In genomic region chr2:119156681-119157572, GRCm38 (mm10) we compare ENCODE assay signal across 8 mouse cellular contexts. TPM values are rescaled to one million over a fixed set of nuclear protein-coding genes. Genes with fewer than 3 reads are reported as not detected.
DNase-seq lines count a peak whose midpoint lies in the region; ATAC-seq and TF ChIP-seq lines count a peak whose summit lies in the region.

Gene Rmdn3 (minus strand): TSS chr2:119157034.

- TF ChIP-seq CTCF in cortical plate, adult 2 months (IDR thresholded peaks at IDR 0.05; ENCODE audit: extremely low read depth, insufficient read depth, low read length), result no peak

- peak; percentile 93 for DNase-seq in gastrocnemius, postnatal 10 days
- DNase-seq in induced T-regulatory cell, adult 2 months (ENCODE audit: low read depth), result peak; percentile 97
- DNase-seq in left cerebral cortex, adult 9 months (ENCODE audit: low spot score in 2 of 2), result peak; percentile 88 to 97
- DNase-seq in right cerebral cortex, postnatal 14 days, result peak; percentile 96
- DNase-seq in urinary bladder, postnatal 36 days (ENCODE audit: low spot score in 2 of 2), result peak; percentile 92

- peak; percentile 89 for TF ChIP-seq POLR2A in cortical plate, adult 2 months (IDR thresholded peaks at IDR 0.05; ENCODE audit: extremely low read depth, insufficient read depth, low read length)

- ATAC-seq in activated CD4-positive, CD25-positive, alpha-beta regulatory T cell, adult 4 months, result peak; percentile 95
- ATAC-seq in megakaryocyte progenitor cell, adult 5-6 weeks (replicated peaks; ENCODE audit: poor library complexity), result peak; percentile 86

- H3K4me1 ChIP-seq in cortical plate, adult 2 months (ENCODE audit: control insufficient read depth, insufficient read depth, low read length), result peaks cover 1% of the 10 kb centered on the region; the same call in 1 of the 2 replicates

- H3K4me3 ChIP-seq in cortical plate, adult 2 months (ENCODE audit: insufficient read depth, low read length), result peak within 1 kb of the TSS; percentile 60

- H3K27ac ChIP-seq in cortical plate, adult 2 months (ENCODE audit: insufficient read depth, low read length), result no peak within 1 kb of the TSS

RNA-seq across cellular contexts. Expression of gene Rmdn3, which starts in this region (rescaled TPM):
- 10 to 100 TPM; 10.5 to 15.3 TPM for polyA plus RNA-seq in activated CD4-positive, CD25-positive, alpha-beta regulatory T cell, adult 4 months (2017; shearing (Covaris generic))
- polyA plus RNA-seq in cortical plate, adult 2 months (2012; rRNA removed), result 58.4 and 62.0 TPM in 2 replicates
- 1 to 10 TPM; 6.8 to 8.9 TPM for total RNA-seq in gastrocnemius, postnatal 10 days (2021)
- 19.5 and 21.0 TPM in 2 replicates for total RNA-seq in megakaryocyte progenitor cell, adult 5-6 weeks (2015)
- total RNA-seq in megakaryocyte progenitor cell, adult 5-6 weeks (2017), result 39.8 and 44.2 TPM in 2 replicates
